Mouse (Mus musculus) CH12.LX (cell line): ENCODE measurements around the gene Rreb1. TPM values are rescaled to one million over a fixed set of nuclear protein-coding genes. Genes with fewer than 3 reads are reported as not detected.

Source experiments
- DNase-seq: peaks from one replicate; pipeline ENCODE4 v3.0.0-alpha.2; 2013; ENCODE audit errors: extremely low read depth
- H3K27ac ChIP-seq: 2 replicates; pipeline ENCODE4 v1.5.1; 2012; ENCODE audit warnings: low read depth, mild to moderate bottlenecking, control low read depth, moderate library complexity; ENCODE audit not compliant: insufficient read depth
- H3K27me3 ChIP-seq: replicated peaks from 2 replicates; pipeline ENCODE3; 2012; ENCODE audit warnings: inconsistent platforms
- H3K36me3 ChIP-seq, 2 experiments: replicated peaks in 1 of 2; 2 replicates each; pipeline versions ENCODE3 to v1.6.1; 2012; ENCODE audit warnings: inconsistent platforms in 1 of 2, low read length in 1 of 2, mild to moderate bottlenecking in 1 of 2, mixed read lengths in 1 of 2, moderate library complexity in 1 of 2; ENCODE audit not compliant: control insufficient read depth in 1 of 2, insufficient read depth in 1 of 2
- H3K4me1 ChIP-seq, 2 experiments: 2 replicates each; pipeline ENCODE4 v1.6.1; 2012; ENCODE audit warnings: inconsistent platforms in 1 of 2, moderate library complexity in 1 of 2; ENCODE audit not compliant: insufficient read depth in 2 of 2, control insufficient read depth in 1 of 2
- H3K4me2 ChIP-seq: 2 replicates; pipeline ENCODE4 v1.6.1; 2012; ENCODE audit warnings: low read depth, mild to moderate bottlenecking, control low read depth; ENCODE audit not compliant: poor library complexity, insufficient read depth, severe bottlenecking
- H3K4me3 ChIP-seq, 3 experiments: fragments of 150-350 bp in 1 of 3; sonication (generic) in 1 of 3; replicated peaks in 1 of 3; 2 replicates each; pipeline versions ENCODE3 to v1.5.1; 2011 to 2012; ENCODE audit warnings: low read depth in 2 of 3, low read length in 2 of 3, mild to moderate bottlenecking in 2 of 3, moderate library complexity in 2 of 3, control low read depth in 1 of 3, improper control_type of control experiment in 1 of 3, inconsistent platforms in 1 of 3, mixed read lengths in 1 of 3; ENCODE audit not compliant: poor library complexity in 1 of 3
- H3K79me2 ChIP-seq: replicated peaks from 2 replicates; pipeline ENCODE4 v1.6.1; 2012; ENCODE audit warnings: mild to moderate bottlenecking, moderate library complexity; ENCODE audit not compliant: control insufficient read depth, poor library complexity, insufficient read depth, severe bottlenecking; ENCODE audit errors: extremely low read depth
- H3K9ac ChIP-seq: 2 replicates; pipeline ENCODE4 v1.6.1; 2012; ENCODE audit warnings: low read depth, mild to moderate bottlenecking, control low read depth, moderate library complexity; ENCODE audit not compliant: insufficient read depth
- H3K9me3 ChIP-seq: replicated peaks from 2 replicates; pipeline ENCODE3; 2012; ENCODE audit warnings: low read length, inconsistent platforms, mixed read lengths
- BHLHE40 ChIP-seq: IDR thresholded peaks from 2 replicates; pipeline ENCODE4 v1.6.1; 2011; ENCODE audit warnings: mild to moderate bottlenecking, low read depth, low read length, improper control_type of control experiment
- CHD1 ChIP-seq: IDR thresholded peaks from 2 replicates; pipeline ENCODE4 v1.6.1; 2012; ENCODE audit warnings: low read depth, low read length, improper control_type of control experiment, inconsistent platforms
- CHD2 ChIP-seq: IDR thresholded peaks from 2 replicates; pipeline ENCODE4 v1.6.1; 2011; ENCODE audit warnings: low read length, improper control_type of control experiment
- CTCF ChIP-seq, 2 experiments: IDR thresholded peaks in 1 of 2; conservative IDR thresholded peaks in 1 of 2; 2 replicates each; pipeline ENCODE4 v1.5.1; 2011 to 2012; ENCODE audit warnings: low read depth in 2 of 2, low read length in 2 of 2, improper control_type of control experiment in 1 of 2, inconsistent platforms in 1 of 2, mild to moderate bottlenecking in 1 of 2, moderate library complexity in 1 of 2
- EP300 ChIP-seq: IDR thresholded peaks from 2 replicates; pipeline ENCODE4 v1.6.1; 2011; ENCODE audit warnings: low read length, improper control_type of control experiment
- ETS1 ChIP-seq: conservative IDR thresholded peaks from 2 replicates; pipeline ENCODE4 v1.6.1; 2012; ENCODE audit warnings: low read depth, mild to moderate bottlenecking, inconsistent platforms, low read length, improper control_type of control experiment, moderate library complexity
- IRF4 ChIP-seq: IDR thresholded peaks from 2 replicates; pipeline ENCODE4 v1.6.1; 2014; ENCODE audit warnings: low read depth, mild to moderate bottlenecking, inconsistent platforms, low read length, improper control_type of control experiment
- JUN ChIP-seq: IDR thresholded peaks from 2 replicates; pipeline ENCODE4 v1.6.1; 2011; ENCODE audit warnings: low read depth, mild to moderate bottlenecking, low read length, improper control_type of control experiment, moderate library complexity; ENCODE audit not compliant: insufficient read depth
- JUND ChIP-seq: conservative IDR thresholded peaks from 2 replicates; pipeline ENCODE4 v1.6.1; 2011; ENCODE audit warnings: low read depth, low read length, improper control_type of control experiment
- MAZ ChIP-seq: IDR thresholded peaks from 2 replicates; pipeline ENCODE4 v1.6.1; 2012; ENCODE audit warnings: low read depth, mild to moderate bottlenecking, inconsistent platforms, low read length, improper control_type of control experiment, moderate library complexity
- MYC ChIP-seq: IDR thresholded peaks from 2 replicates; pipeline ENCODE4 v1.6.1; 2011; ENCODE audit warnings: low read depth, mild to moderate bottlenecking, improper control_type of control experiment, low read length
- PAX5 ChIP-seq: IDR thresholded peaks from 2 replicates; pipeline ENCODE4 v1.6.1; 2012; ENCODE audit warnings: low read length, inconsistent platforms, mixed read lengths
- SIN3A ChIP-seq: IDR thresholded peaks from 2 replicates; pipeline ENCODE4 v1.6.1; 2012; ENCODE audit warnings: low read length, improper control_type of control experiment, inconsistent platforms
- SMC3 ChIP-seq: IDR thresholded peaks from 2 replicates; pipeline ENCODE4 v1.6.1; 2011; ENCODE audit warnings: low read depth, low read length, improper control_type of control experiment
- TBP ChIP-seq: conservative IDR thresholded peaks from 2 replicates; pipeline ENCODE4 v1.6.1; 2011; ENCODE audit warnings: low read depth, low read length, improper control_type of control experiment
- TCF12 ChIP-seq: IDR thresholded peaks from 2 replicates; pipeline ENCODE4 v1.6.1; 2014; ENCODE audit warnings: low read depth, mild to moderate bottlenecking, inconsistent platforms, low read length, improper control_type of control experiment
- ZC3H11A ChIP-seq: IDR thresholded peaks from 2 replicates; pipeline ENCODE4 v1.6.1; 2012; ENCODE audit warnings: low read depth, mild to moderate bottlenecking, inconsistent platforms, low read length, improper control_type of control experiment
- ZMIZ1 ChIP-seq: IDR thresholded peaks from 2 replicates; pipeline ENCODE4 v1.6.1; 2012; ENCODE audit warnings: low read depth, mild to moderate bottlenecking, inconsistent platforms, low read length, improper control_type of control experiment
- dilution Hi-C: fragments of 300-500 bp; cut with MboI; formaldehyde crosslinking; loops from 2 replicates; pipeline ENCODE4 v1.14.3; 2020; ENCODE audit warnings: low sequenced_read_pairs; ENCODE audit not compliant: extremely low pct_unique_long_range_greater_than_20kb, extremely low pct_ligation_motif_present
- in situ Hi-C: fragments of 300-500 bp; cut with MboI; formaldehyde crosslinking; loops from 3 replicates; pipeline ENCODE4 v1.14.3; 2019; ENCODE audit warnings: low sequenced_read_pairs, low pct_ligation_motif_present, low pct_unique_long_range_greater_than_20kb, mixed read lengths
- polyA plus RNA-seq: library from polyadenylated mRNA; unstranded; fragments of >175 nt; gene quantifications from 2 replicates; pipeline ENCODE4 v1.2.1, GENCODE M21; 2012; ENCODE audit warnings: low read depth; ENCODE audit not compliant: insufficient read length
- total RNA-seq, 2 experiments: library from RNA; depleted of rRNA; stranded (reverse); fragments of 300-350 nt in 1 of 2; fragments of >200 nt in 1 of 2; gene quantifications; 2 replicates each; pipeline ENCODE4 v1.2.3; 2012 to 2014

Gene Rreb1
- total and polyA plus RNA-seq, 3 experiments: 1.0 to 10.2 (median 5.3) TPM

DNA sequence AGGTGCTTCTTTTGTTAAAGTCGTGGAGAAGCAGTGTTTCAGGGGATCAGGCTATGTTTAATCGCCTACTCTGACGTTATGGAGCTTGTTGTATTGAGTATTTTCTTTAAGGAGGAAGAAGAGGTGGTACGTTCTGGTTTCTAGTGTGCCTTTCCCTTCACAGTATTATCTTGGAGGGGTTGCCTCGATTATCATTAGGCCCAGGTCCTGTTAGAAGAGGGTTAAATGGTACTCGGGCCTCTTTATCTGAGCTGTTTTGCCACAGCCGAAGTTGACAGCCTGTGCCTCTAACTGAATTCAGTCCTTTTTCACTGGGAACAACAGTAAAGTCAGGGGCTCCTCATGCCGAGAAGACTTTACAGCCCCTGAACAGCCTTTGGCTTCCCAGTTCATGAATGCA lies 81.6 kb downstream of the Rreb1 start:
- no peaks in the 10 kb centered on the region for H3K27me3 ChIP-seq
- H3K27ac ChIP-seq: 0 out of 2 replicates have a peak overlapping the region, but pooled peaks have one; percentile 24
- peaks cover 2% of the 10 kb centered on the region for H3K9me3 ChIP-seq
- no peak for DNase-seq
- H3K4me2 ChIP-seq: peak overlapping the region; percentile 88; the same call in 1 of the 2 replicates
- no peak overlapping the region for H3K4me3 ChIP-seq
- H3K4me1 ChIP-seq: peaks cover 30 to 76% of the 10 kb centered on the region in 2 experiments
- H3K9ac ChIP-seq: no peak overlapping the region; the same call in 1 of the 2 replicates
- TF ChIP-seq ZMIZ1 (no peak), SIN3A (no peak), ETS1 (no peak), ZC3H11A (no peak), SMC3 (no peak), CHD1 (no peak), JUN (no peak), MAZ (no peak), PAX5 (no peak), MYC (no peak), CTCF (conservative IDR thresholded peaks at IDR 0.05 in 1 of 2, IDR thresholded peaks at IDR 0.05 in 1 of 2; ENCODE audit: low read depth in 2 of 2, low read length in 2 of 2) (no peak), CHD2 (no peak), TBP (no peak)
- in situ Hi-C loops: no loop called here
- peaks cover 61% of the 10 kb centered on the region for H3K79me2 ChIP-seq
- dilution Hi-C loops: no loop called here
- H3K36me3 ChIP-seq: peaks cover 4 to 8% of the 10 kb centered on the region in 2 experiments

DNA sequence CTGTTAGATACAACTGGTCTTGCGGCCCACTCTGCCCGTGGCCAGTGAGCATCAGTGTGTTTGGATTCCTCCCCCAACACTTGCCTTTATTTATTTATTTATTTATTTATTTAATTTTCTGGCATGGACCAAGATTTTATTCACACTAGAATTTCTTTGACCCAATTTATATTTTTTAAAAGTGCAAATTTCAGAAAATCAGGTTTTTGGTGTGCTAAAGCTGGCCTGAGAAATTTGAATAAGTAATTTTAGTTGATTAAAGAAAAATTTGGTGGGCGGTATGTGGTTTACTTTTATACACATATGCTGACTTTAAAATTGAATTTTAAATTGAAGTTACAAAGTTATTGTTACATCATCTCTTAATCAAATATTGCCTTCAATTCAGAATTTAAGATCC lies 82.0 kb downstream of the Rreb1 start:
- no peak for TF ChIP-seq IRF4
- peaks cover 59% of the 10 kb centered on the region for H3K79me2 ChIP-seq
- H3K4me3 ChIP-seq: no peak overlapping the region
- H3K9ac ChIP-seq: no peak overlapping the region
- no peak overlapping the region for H3K4me2 ChIP-seq
- H3K27me3 ChIP-seq: no peaks in the 10 kb centered on the region
- H3K36me3 ChIP-seq: peaks cover 4 to 10% of the 10 kb centered on the region in 2 experiments
- in situ Hi-C loops: no loop called here
- 0 out of 2 replicates have a peak overlapping the region, but pooled peaks have one; percentile 24 for H3K27ac ChIP-seq
- DNase-seq: no peak
- H3K9me3 ChIP-seq: peaks cover 2% of the 10 kb centered on the region
- H3K4me1 ChIP-seq: peaks cover 30 to 80% of the 10 kb centered on the region in 2 experiments
- dilution Hi-C loops: no loop called here

- TF ChIP-seq EP300 (peak; percentile 78), JUND (no peak), TCF12 (0 out of 2 replicates have a peak, but pooled peaks have one; percentile 40), BHLHE40 (peak; percentile 89), IRF4 (peak; percentile 88), MYC (no peak; the same call in 1 of the 2 replicates)
- in situ Hi-C loops: no loop called here
- no peak for DNase-seq
- no peaks in the 10 kb centered on the region for H3K27me3 ChIP-seq
- dilution Hi-C loops: no loop called here
- H3K27ac ChIP-seq: no peak overlapping the region; the same call in 1 of the 2 replicates
- H3K9ac ChIP-seq: peak overlapping the region; percentile 22; the same call in 1 of the 2 replicates
- peak overlapping the region; percentile 73 for H3K4me2 ChIP-seq
- peaks cover 4 to 10% of the 10 kb centered on the region in 2 experiments for H3K36me3 ChIP-seq
- peaks cover 57% of the 10 kb centered on the region for H3K79me2 ChIP-seq
- H3K4me3 ChIP-seq: no peak overlapping the region
- H3K9me3 ChIP-seq: peaks cover 2% of the 10 kb centered on the region
- peaks cover 31 to 83% of the 10 kb centered on the region in 2 experiments for H3K4me1 ChIP-seq
Measured at GRCm38 (mm10) chr13:37860789-37861188, 82.6 kb downstream of the Rreb1 start.
